Mouse (Mus musculus) mesoderm, embryonic 11.5 days (tissue): ENCODE measurements around the gene Spaca4.
A peak's percentile ranks its signal among the peaks of the same experiment; 100 is the strongest.

Experiments
- DNase-seq: peaks from one replicate; pipeline ENCODE4 v3.0.0-alpha.2; 2012; ENCODE audit warnings: low read depth, low spot score

Gene Spaca4

DNA sequence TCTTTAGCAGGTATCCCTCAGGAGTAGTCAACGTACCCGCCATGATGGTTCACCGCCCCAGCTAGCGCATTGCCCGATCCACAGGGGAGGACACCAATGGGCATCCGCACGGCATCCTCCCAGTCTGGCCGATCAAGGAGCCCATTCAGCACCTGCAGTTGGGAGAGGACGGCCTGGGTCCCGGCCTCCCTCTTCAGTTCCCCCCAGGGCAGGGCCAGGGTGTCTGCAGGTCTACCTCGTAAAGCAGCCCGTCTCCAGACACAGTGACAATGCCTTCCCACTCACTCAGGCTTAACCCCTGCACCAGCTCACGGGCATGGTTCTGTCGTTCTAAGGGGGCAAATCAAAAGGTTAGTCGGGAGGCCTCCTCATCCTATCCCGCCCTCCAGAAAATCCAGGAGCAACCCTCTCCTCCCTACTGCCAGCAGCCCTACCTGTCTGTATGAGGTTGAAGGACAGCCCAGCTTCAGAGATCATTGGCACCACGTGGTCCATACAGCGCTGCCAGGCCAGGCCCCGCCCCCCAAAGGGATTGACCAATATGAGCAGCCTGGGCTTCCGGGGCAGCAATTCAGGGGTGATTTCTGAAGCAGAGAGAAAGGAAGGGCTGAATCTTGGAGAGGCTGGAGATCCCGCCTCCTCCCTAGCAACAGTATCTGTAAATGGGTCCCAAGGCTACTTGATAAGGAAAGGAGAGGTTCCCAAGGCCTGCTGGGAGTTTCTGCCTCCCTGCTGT is 13.4 kb downstream of the Spaca4 start:
- no peak for DNase-seq

GRCm38 (mm10) chr7:45711316-45712021 is 14.1 kb downstream of the Spaca4 start:
- DNase-seq, result no peak

DNA sequence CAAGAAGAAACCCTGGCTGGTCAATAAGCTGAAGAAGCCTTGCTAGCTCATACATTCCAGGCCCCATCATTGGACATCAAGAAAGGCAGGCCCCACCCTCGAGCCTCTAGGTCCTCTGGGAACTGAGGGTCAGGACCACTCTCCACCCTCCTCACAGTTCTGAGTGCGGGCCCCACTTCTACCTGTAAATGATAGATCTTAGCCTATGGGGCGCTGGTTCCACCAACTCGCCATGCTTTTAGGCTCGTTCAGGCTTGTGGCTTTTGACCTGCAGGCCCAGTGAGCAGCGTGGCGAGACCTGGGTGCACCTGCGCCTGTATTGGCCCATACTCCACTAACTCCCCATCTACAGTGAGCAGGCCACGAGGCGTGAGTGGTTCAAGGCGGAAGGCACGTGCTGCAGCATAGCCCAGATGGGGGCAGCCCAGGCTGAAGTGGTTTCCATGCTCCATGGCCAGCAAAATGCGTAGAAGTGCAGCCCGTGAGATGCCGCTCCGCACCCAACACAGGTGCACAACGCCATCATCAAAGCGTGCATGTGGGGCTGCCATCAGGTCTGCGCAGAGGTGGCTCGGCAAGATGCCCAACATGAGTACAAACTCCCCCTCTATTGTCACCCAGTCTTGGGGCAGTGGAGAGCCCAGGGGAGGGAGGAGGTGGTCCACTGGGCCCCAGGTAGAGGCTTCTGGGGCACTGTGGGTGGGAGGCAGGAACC is 15.0 kb downstream of the Spaca4 start:
- no peak for DNase-seq

DNA sequence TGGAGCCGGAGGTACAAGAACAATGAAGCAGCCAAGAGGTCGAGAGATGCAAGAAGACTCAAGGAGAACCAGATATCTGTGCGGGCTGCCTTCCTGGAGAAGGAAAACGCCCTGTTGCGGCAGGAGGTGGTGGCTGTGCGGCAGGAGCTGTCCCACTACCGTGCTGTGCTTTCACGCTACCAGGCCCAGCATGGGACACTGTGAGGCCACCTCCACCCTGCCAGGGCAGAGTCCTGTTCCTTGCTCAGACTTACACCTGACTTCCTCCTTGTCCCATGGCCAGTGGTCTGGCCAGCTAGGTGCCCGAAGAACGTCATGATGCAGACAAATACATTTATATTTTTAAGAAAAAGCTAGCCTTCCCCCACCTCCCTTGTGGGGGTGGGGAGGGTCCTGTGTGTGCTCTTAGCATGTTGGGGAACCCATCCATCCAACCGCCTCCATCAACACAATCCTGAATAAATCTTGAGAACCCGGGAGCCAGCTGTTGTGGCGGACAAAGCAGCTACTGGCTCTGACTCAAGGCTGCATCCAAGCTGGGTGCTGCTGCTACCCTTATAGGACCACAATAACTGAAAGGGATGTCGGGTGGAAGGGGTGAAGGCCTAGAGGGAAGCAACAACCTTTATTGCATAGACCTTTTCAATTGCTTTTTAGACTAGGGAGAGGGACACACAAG is 15.8 kb downstream of the Spaca4 start:
- no peak for DNase-seq

- peak; percentile 80 for DNase-seq
Measured at GRCm38 (mm10) chr7:45709036-45709435, 16.6 kb downstream of the Spaca4 start.

DNA sequence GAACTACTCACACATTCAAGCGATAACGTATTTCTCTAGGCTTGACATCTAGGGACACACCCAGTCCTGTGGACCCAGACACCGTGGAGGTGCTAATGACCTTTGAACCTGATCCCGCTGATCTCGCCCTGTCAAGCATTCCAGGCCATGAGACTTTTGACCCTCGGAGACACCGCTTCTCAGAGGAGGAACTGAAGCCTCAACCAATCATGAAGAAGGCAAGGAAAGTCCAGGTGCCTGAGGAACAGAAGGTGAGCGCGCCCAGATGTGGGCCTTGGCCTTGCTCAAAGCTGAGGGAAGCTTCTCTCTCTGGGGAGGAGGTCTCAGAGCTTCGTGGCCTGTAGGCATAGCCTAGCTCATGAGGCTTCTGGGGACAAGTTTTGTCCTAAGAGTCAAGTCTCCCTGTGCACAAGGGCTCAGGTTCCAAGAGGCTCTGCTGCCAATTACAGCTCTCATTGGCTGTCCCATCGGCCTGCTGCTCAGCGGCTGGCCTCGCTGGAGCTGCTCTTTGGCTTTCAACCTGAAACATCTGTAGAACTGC is 17.3 kb downstream of the Spaca4 start:
- DNase-seq, result no peak

DNA sequence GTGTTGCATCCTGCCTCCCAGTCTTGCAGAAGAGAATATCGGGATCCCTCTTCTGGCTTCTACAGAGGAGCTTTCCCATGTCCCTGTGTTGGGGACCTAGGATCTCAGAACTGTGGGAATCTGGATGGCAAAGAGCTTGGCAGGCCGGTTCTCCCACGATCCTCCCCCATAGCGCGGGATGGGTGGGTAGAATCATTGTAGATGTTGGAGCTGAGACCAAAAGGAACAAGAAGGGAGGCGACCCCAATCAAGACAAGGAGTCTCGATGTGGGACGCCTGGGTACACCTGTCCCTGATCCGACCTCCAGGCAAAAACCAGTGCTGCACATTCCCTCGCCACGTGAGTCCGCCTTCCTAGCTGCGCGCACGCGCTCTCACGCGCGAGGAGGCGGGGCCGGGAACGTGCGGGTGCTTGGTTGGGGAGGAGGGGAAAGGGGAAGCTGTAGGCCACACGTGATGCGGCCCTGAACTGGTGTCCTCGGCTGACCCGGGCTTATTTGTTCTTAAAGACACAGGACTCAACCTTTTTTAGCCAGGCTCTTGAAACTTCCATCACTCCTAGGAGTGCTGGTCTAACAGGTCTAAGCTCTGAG is 18.1 kb downstream of the Spaca4 start:
- peak; percentile 94 for DNase-seq

DNA sequence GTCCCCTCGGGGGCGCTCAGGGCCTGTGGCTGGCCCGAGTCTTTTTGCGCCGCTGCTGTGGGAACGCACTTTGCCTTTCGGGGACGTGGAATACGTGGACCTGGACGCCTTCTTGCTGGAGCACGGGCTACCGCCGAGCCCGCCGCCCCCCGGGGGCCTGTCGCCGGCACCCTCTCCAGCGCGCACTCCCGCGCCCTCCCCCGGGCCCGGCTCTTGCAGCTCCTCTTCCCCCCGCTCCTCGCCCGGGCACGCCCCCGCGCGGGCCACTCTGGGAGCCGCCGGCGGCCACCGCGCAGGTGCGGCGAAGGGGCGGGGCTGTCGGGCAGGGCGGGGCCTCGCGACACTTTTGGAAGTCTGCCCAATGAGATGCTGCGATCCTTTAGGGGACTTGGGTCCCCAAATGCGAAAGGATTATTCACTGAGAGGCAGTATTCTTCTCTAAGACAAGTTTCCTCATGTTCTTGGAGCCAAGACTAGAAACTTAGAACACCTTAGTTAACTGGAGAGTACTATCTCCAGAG is 18.8 kb downstream of the Spaca4 start:
- DNase-seq, result peak; percentile 75

- DNase-seq, result peak; percentile 63
Measured at GRCm38 (mm10) chr7:45705873-45706281, 19.7 kb downstream of the Spaca4 start.

DNA sequence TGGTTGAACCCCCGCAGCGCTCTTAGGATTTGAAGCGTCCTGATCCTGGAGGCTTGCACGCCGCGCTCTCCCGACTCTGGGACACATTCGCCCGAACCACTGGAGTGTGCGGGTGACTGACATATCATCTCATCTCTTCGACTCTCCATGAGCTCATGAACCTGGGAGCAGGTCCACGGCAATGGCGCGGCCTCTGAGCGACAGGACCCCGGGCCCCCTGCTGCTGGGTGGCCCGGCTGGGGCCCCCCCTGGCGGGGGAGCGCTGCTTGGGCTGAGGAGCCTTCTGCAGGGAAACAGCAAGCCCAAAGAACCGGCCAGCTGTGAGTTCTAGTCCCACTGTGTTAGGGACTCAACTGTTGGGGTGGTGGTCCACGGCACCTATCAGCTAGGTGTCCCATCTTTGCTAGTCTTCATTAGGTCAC is 20.2 kb downstream of the Spaca4 start:
- DNase-seq, result peak; percentile 41

- peak; percentile 99 for DNase-seq
Measured at GRCm38 (mm10) chr7:45704730-45705442, 20.7 kb downstream of the Spaca4 start, which contains the start of gene Dbp. Dbp (plus strand) TSS chr7:45705088.

DNA sequence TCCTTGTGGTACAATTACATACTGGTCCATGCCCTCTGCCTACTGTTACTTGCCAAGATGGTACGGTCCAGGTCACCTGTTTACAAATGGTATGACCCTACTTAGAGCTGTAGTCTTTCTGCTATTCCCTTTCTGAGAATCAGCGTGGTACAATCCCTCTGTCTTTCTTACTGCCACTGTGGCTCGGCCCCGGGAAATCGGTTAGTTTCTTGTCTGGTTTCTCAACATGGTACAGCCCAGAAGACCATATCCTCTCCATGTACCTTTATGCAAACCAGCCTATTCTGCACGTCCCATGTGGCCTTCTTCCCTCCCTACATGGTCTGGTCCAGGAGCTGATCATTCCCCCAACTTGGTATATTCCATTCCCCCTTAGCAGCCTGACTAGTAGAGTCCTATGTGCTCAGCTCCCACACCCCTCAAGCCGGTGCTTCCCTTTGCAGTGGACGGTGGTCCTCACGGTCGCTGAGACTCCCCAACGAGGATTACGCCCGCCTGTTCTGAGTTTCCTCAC is 21.5 kb downstream of the Spaca4 start:
- peak; percentile 87 for DNase-seq

- DNase-seq, result no peak
Measured at GRCm38 (mm10) chr7:45703521-45704033, 22.0 kb downstream of the Spaca4 start.

GRCm38 (mm10) chr7:45702809-45703520 is 22.6 kb downstream of the Spaca4 start:
- DNase-seq, result no peak

- DNase-seq, result no peak
Measured at GRCm38 (mm10) chr7:45702316-45702715, 23.3 kb downstream of the Spaca4 start.

DNA sequence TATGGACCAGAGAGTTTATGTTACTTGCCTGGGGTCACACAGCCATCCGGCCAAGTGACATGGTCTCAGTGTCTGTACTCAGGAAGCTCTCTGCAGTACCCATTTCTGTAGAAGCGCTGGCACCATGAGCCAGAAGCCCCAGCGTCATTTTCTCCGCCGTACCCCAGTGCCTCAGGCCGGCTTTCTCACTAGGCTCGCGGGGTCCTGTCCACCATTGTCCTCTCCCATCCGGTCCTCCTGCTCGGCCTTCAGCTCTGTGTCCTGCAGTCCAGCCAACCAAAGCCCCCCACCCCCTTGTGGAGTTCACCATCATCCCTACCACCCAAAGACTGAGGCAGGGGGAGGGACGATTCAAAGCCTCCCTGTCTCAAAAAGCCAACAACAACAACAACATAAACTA is 24.0 kb downstream of the Spaca4 start:
- DNase-seq, result no peak

DNA sequence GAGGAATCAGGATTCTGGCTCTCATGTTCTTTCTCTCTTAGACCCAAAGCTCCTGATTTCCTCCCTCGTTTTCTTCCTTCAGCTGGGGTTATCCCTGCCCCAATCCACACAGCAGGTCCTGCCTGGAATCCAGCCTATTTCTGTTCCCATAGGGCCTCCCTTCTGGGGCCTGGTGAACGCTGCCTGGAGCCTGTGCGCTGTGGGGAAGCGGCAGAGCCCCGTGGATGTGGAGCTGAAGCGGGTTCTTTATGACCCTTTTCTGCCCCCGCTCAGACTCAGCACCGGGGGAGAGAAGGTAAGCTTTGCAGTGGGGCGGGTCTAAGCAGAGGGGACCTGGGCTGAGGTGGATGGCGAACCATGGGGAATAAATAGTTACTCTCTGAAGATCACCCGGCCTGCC is 24.5 kb downstream of the Spaca4 start:
- no peak for DNase-seq

DNA sequence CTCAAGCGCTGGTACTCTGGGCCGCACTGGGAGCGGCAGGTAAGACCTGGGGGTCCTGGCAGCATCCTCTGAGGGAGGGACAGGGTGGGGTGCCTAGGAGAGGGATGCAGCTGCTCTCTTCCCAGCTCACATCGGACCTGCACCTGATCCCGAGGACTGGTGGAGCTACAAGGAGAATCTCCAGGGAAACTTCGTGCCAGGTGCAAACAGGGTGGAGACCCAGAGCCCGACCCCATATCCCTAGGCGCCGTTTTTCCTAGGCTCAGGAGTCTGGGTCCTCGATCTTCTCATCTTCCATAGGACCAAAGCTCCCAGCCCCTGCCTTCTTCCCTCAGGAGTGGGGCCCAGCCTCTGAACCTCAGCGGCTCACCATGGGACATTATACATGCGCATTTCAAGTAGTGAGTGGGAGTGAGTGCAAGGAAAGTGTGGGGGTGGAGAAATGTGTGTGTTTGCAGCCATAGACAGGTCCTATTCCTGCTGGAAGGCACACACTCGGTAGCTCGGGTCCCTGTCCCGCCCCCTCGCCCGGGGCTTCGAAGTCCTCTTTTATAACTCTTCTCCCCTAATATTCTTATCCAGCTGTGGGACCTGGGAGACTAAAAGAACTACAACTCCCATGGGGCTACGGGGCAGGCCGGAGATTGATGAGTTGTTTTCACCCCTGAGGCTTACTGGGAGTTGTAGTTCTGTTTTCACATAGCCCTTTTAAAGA is 25.2 kb downstream of the Spaca4 start:
- peak; percentile 82 for DNase-seq
